Mouse (Mus musculus) layer of hippocampus, adult 11-12 months (tissue): ENCODE measurements around the gene Pcx.
A peak's percentile ranks its signal among the peaks of the same experiment; 100 is the strongest.

Experiments used
- DNase-seq: peaks from one replicate; pipeline ENCODE4 v3.0.0; 2022; ENCODE audit warnings: low spot score

Gene Pcx

GRCm38 (mm10) chr19:4548305-4548883 is 38.1 kb downstream of the Pcx start:
- no peak for DNase-seq

- DNase-seq: no peak
Observed at GRCm38 (mm10) chr19:4554248-4554647, 44.0 kb downstream of the Pcx start.

GRCm38 (mm10) chr19:4555086-4555485 is 44.8 kb downstream of the Pcx start:
- no peak for DNase-seq

GRCm38 (mm10) chr19:4556787-4557186 is 46.5 kb downstream of the Pcx start:
- DNase-seq: no peak

GRCm38 (mm10) chr19:4557796-4558569 is 47.7 kb downstream of the Pcx start:
- DNase-seq: peak; percentile 17

GRCm38 (mm10) chr19:4558570-4558955 is 48.3 kb downstream of the Pcx start:
- DNase-seq: no peak

GRCm38 (mm10) chr19:4559011-4559410 is 48.7 kb downstream of the Pcx start:
- no peak for DNase-seq

- DNase-seq: peak; percentile 40
Observed at GRCm38 (mm10) chr19:4559588-4559987, 49.3 kb downstream of the Pcx start.

- no peak for DNase-seq
Observed at GRCm38 (mm10) chr19:4560205-4560604, 49.9 kb downstream of the Pcx start.

- DNase-seq: no peak
Observed at GRCm38 (mm10) chr19:4565678-4566077, 55.4 kb downstream of the Pcx start.

GRCm38 (mm10) chr19:4566880-4567279 is 56.6 kb downstream of the Pcx start:
- DNase-seq: no peak

- no peak for DNase-seq
Observed at GRCm38 (mm10) chr19:4567665-4568064, 57.4 kb downstream of the Pcx start.

- DNase-seq: no peak
Observed at GRCm38 (mm10) chr19:4568832-4569231, 58.6 kb downstream of the Pcx start.

- no peak for DNase-seq
Observed at GRCm38 (mm10) chr19:4569356-4570236, 59.3 kb downstream of the Pcx start.

GRCm38 (mm10) chr19:4570237-4570613 is 60.0 kb downstream of the Pcx start:
- no peak for DNase-seq

- no peak for DNase-seq
Observed at GRCm38 (mm10) chr19:4570815-4571214, 60.5 kb downstream of the Pcx start.

GRCm38 (mm10) chr19:4571658-4572057 is 61.4 kb downstream of the Pcx start:
- no peak for DNase-seq

GRCm38 (mm10) chr19:4572061-4572460 is 61.8 kb downstream of the Pcx start:
- DNase-seq: no peak

GRCm38 (mm10) chr19:4572467-4572866 is 62.2 kb downstream of the Pcx start:
- DNase-seq: no peak

- DNase-seq: no peak
Observed at GRCm38 (mm10) chr19:4573241-4573640, 63.0 kb downstream of the Pcx start.

GRCm38 (mm10) chr19:4578799-4579198 is 68.5 kb downstream of the Pcx start:
- DNase-seq: no peak

GRCm38 (mm10) chr19:4579296-4579695 is 69.0 kb downstream of the Pcx start:
- no peak for DNase-seq

- no peak for DNase-seq
Observed at GRCm38 (mm10) chr19:4583856-4584255, 73.6 kb downstream of the Pcx start.
